Mouse (Mus musculus) olfactory bulb, adult 2 months (tissue): ENCODE results near the gene Pzp.

Experiments used
- CTCF ChIP-seq: fragments of 200-500 bp; IDR thresholded peaks from 2 replicates; pipeline ENCODE4 v1.5.1; 2012; ENCODE audit warnings: low read depth, mild to moderate bottlenecking, low read length, moderate library complexity; ENCODE audit not compliant: insufficient read depth
- POLR2A ChIP-seq: fragments of 200-500 bp; IDR thresholded peaks from 2 replicates; pipeline ENCODE4 v1.6.1; 2012; ENCODE audit warnings: mild to moderate bottlenecking, low read depth, low read length, moderate library complexity; ENCODE audit not compliant: insufficient read depth

GRCm38 (mm10) chr6:128533296-128533695 is 6.8 kb upstream of the Pzp start:
- TF ChIP-seq POLR2A, result no peak
- no peak for TF ChIP-seq CTCF
